Mouse (Mus musculus) lung, embryonic 16.5 days (tissue): ENCODE results near the gene Pola2. TPM values are rescaled to one million over a fixed set of nuclear protein-coding genes. Genes with fewer than 3 reads are reported as not detected.

Experiments used
- ATAC-seq: fragments of 200-750 bp; cut with Nextera tagmentation; 2 replicates; pipeline ENCODE4 v1.8.0; 2017; ENCODE audit warnings: low read depth, mild to moderate bottlenecking, moderate library complexity
- H3K27ac ChIP-seq: fragments of 300-500 bp; sonication (generic); 2 replicates; pipeline ENCODE4 v1.5.1; 2014; ENCODE audit warnings: mild to moderate bottlenecking, control low read depth, low read length
- H3K27me3 ChIP-seq: fragments of 300-500 bp; sonication (generic); 2 replicates; pipeline ENCODE4 v1.6.1; 2014; ENCODE audit warnings: low read depth, low read length, mixed read lengths; ENCODE audit not compliant: control insufficient read depth, insufficient read depth
- H3K36me3 ChIP-seq: fragments of 300-500 bp; sonication (generic); 2 replicates; pipeline ENCODE4 v1.6.1; 2014; ENCODE audit warnings: low read length; ENCODE audit not compliant: control insufficient read depth, insufficient read depth
- H3K4me1 ChIP-seq: fragments of 300-500 bp; sonication (generic); replicated peaks from 2 replicates; pipeline ENCODE4 v1.6.1; 2014; ENCODE audit warnings: low read length, mixed read lengths; ENCODE audit not compliant: control insufficient read depth, insufficient read depth
- H3K4me2 ChIP-seq: fragments of 300-500 bp; sonication (generic); 2 replicates; pipeline ENCODE4 v1.6.1; 2014; ENCODE audit warnings: low read depth, low read length, control low read depth
- H3K4me3 ChIP-seq: fragments of 300-500 bp; sonication (generic); 2 replicates; pipeline ENCODE4 v1.5.1; 2014; ENCODE audit warnings: mild to moderate bottlenecking, low read length, control low read depth
- H3K9ac ChIP-seq: fragments of 300-500 bp; sonication (generic); 2 replicates; pipeline ENCODE4 v1.6.1; 2014; ENCODE audit warnings: low read length, control low read depth
- H3K9me3 ChIP-seq: fragments of 300-500 bp; sonication (generic); 2 replicates; pipeline ENCODE4 v1.6.1; 2016; ENCODE audit warnings: low read length; ENCODE audit not compliant: control insufficient read depth
- WGBS: fragments of 180-500 bp; shearing (Covaris S2); extraction: QIAGEN DNeasy Blood & Tissue Kit; methylation state at CpG from one replicate; pipeline ENCODE4 v1.1.7; 2014; 5-methylcytosine and 5-hydroxymethylcytosine counted together
- polyA plus RNA-seq: library from polyadenylated mRNA; unstranded; fragments of >200 nt; fragmentation: Nextera tagmentation; extraction: Ambion mirVana; gene quantifications from 2 replicates; pipeline ENCODE4 v1.2.1, GENCODE M21; 2015

Gene Pola2
- polyA plus RNA-seq, 1 experiment from 2014 or later = 70.0 TPM

- Histone ChIP-seq H3K4me1 (peaks cover 18% of the 10 kb centered on the region), H3K27ac (peak overlapping the region; percentile 48), H3K9ac (0 out of 2 replicates have a peak overlapping the region, but pooled peaks have one; percentile 7), H3K27me3 (no peaks in the 10 kb centered on the region), H3K36me3 (peaks cover 20% of the 10 kb centered on the region), H3K4me2 (peak overlapping the region; percentile 48), H3K4me3 (peak overlapping the region; percentile 36), H3K9me3 (no peaks in the 10 kb centered on the region)
- WGBS = 51% methylated on average over 28 of the region's 28 CpGs
- ATAC-seq = peak; percentile 46
These were observed 8.0 kb downstream of the Pola2 start for GRCm38 (mm10) chr19:5955704-5956670.

GRCm38 (mm10) chr19:5954936-5955335, 9.1 kb downstream of the Pola2 start:
- 85% methylated on average over 10 of the region's 10 CpGs for WGBS
- Histone ChIP-seq H3K36me3 (peaks cover 28% of the 10 kb centered on the region), H3K4me3 (no peak overlapping the region), H3K27ac (no peak overlapping the region), H3K27me3 (no peaks in the 10 kb centered on the region), H3K9me3 (no peaks in the 10 kb centered on the region), H3K4me2 (no peak overlapping the region), H3K9ac (no peak overlapping the region), H3K4me1 (peaks cover 18% of the 10 kb centered on the region)
- no peak for ATAC-seq

GRCm38 (mm10) chr19:5954031-5954710, 9.8 kb downstream of the Pola2 start:
- Histone ChIP-seq H3K9ac (no peak overlapping the region), H3K9me3 (no peaks in the 10 kb centered on the region), H3K4me2 (no peak overlapping the region), H3K36me3 (peaks cover 34% of the 10 kb centered on the region), H3K27ac (no peak overlapping the region), H3K4me1 (peaks cover 18% of the 10 kb centered on the region), H3K27me3 (no peaks in the 10 kb centered on the region), H3K4me3 (no peak overlapping the region)
- ATAC-seq = no peak
- WGBS = 80% methylated on average over 22 of the region's 22 CpGs

- no peak overlapping the region for H3K4me3 ChIP-seq
- no peak overlapping the region; the same call in 1 of the 2 replicates for H3K9ac ChIP-seq
- 89% methylated on average over 19 of the region's 19 CpGs for WGBS
- H3K36me3 ChIP-seq = peaks cover 36% of the 10 kb centered on the region
- H3K9me3 ChIP-seq = no peaks in the 10 kb centered on the region
- H3K4me1 ChIP-seq = peaks cover 18% of the 10 kb centered on the region
- ATAC-seq = no peak
- no peaks in the 10 kb centered on the region for H3K27me3 ChIP-seq
- H3K4me2 ChIP-seq = no peak overlapping the region
- no peak overlapping the region for H3K27ac ChIP-seq
These were observed 10.7 kb downstream of the Pola2 start for GRCm38 (mm10) chr19:5953201-5953770.

- Histone ChIP-seq H3K9ac (0 out of 2 replicates have a peak overlapping the region, but pooled peaks have one; percentile 34), H3K4me2 (0 out of 2 replicates have a peak overlapping the region, but pooled peaks have one; percentile 7), H3K4me3 (no peak overlapping the region), H3K27ac (peak overlapping the region; percentile 80), H3K36me3 (peaks cover 37% of the 10 kb centered on the region), H3K4me1 (peaks cover 18% of the 10 kb centered on the region), H3K27me3 (no peaks in the 10 kb centered on the region), H3K9me3 (no peaks in the 10 kb centered on the region)
- ATAC-seq = peak; percentile 72
- 65% methylated on average over 13 of the region's 13 CpGs for WGBS
These were observed 11.8 kb downstream of the Pola2 start for GRCm38 (mm10) chr19:5952071-5952691.

GRCm38 (mm10) chr19:5951631-5952030, 12.4 kb downstream of the Pola2 start:
- H3K4me3 ChIP-seq = no peak overlapping the region

GRCm38 (mm10) chr19:5950218-5950617, 13.8 kb downstream of the Pola2 start:
- no peaks in the 10 kb centered on the region for H3K9me3 ChIP-seq
- no peak overlapping the region for H3K4me2 ChIP-seq
- ATAC-seq = no peak
- H3K36me3 ChIP-seq = peaks cover 37% of the 10 kb centered on the region
- peaks cover 20% of the 10 kb centered on the region for H3K4me1 ChIP-seq
- no peak overlapping the region for H3K9ac ChIP-seq
- no peak overlapping the region for H3K27ac ChIP-seq
- WGBS = 88% methylated on average over 11 of the region's 11 CpGs
- H3K4me3 ChIP-seq = no peak overlapping the region
- no peaks in the 10 kb centered on the region for H3K27me3 ChIP-seq

More at GRCm38 (mm10) chr19:5951631-5952030, 12.4 kb downstream of the Pola2 start:
- no peak for ATAC-seq
- no peaks in the 10 kb centered on the region for H3K27me3 ChIP-seq
- no peak overlapping the region for H3K9ac ChIP-seq
- no peaks in the 10 kb centered on the region for H3K9me3 ChIP-seq
- peak overlapping the region; percentile 43; the same call in 1 of the 2 replicates for H3K27ac ChIP-seq
- H3K36me3 ChIP-seq = peaks cover 37% of the 10 kb centered on the region
- WGBS = 82% methylated on average over 16 of the region's 16 CpGs
- H3K4me1 ChIP-seq = peaks cover 18% of the 10 kb centered on the region
- H3K4me2 ChIP-seq = 0 out of 2 replicates have a peak overlapping the region, but pooled peaks have one; percentile 7

- 0 out of 2 replicates have a peak overlapping the region, but pooled peaks have one; percentile 21 for H3K9ac ChIP-seq
These were observed 18.1 kb downstream of the Pola2 start for GRCm38 (mm10) chr19:5945891-5946290.

More at GRCm38 (mm10) chr19:5945891-5946290, 18.1 kb downstream of the Pola2 start:
- Histone ChIP-seq H3K4me2 (no peak overlapping the region), H3K4me3 (no peak overlapping the region), H3K27me3 (no peaks in the 10 kb centered on the region), H3K36me3 (peaks cover 23% of the 10 kb centered on the region), H3K27ac (peak overlapping the region; percentile 67), H3K9me3 (no peaks in the 10 kb centered on the region), H3K4me1 (peaks cover 22% of the 10 kb centered on the region)
- WGBS = 35% methylated on average over 8 of the region's 8 CpGs
- peak; percentile 36; the same call in 1 of the 2 replicates for ATAC-seq
